Mouse (Mus musculus): ENCODE data around the gene Rps24.

- TF ChIP-seq CTCF (IDR thresholded peaks at IDR 0.05; ENCODE audit: low read depth, low read length): no peak
- no peak for TF ChIP-seq POLR2A (IDR thresholded peaks at IDR 0.05; ENCODE audit: borderline replicate concordance, low read depth, low read length)
These were observed 34.7 kb downstream of the Rps24 start for GRCm38 (mm10) chr14:24521597-24521996.

Data from bone marrow macrophage, adult 2 months (primary cell).